Mouse (Mus musculus) neural tube, embryonic 15.5 days (tissue): ENCODE data around the gene Cnmd. TPM values are rescaled to one million over a fixed set of nuclear protein-coding genes. Genes with fewer than 3 reads are reported as not detected.
A peak's percentile ranks its signal among the peaks of the same experiment; 100 is the strongest.

Experiments
- ATAC-seq: fragments of 200-750 bp; cut with Nextera tagmentation; 2 replicates; pipeline ENCODE4 v1.8.0; 2017; ENCODE audit warnings: mild to moderate bottlenecking, moderate TSS enrichment, moderate library complexity; ENCODE audit not compliant: low FRiP score
- H3K27ac ChIP-seq: fragments of 300-500 bp; sonication (generic); replicated peaks from 2 replicates; pipeline ENCODE4 v1.5.1; 2015; ENCODE audit warnings: mild to moderate bottlenecking, inconsistent platforms
- H3K27me3 ChIP-seq: fragments of 300-500 bp; sonication (generic); replicated peaks from 2 replicates; pipeline ENCODE4 v1.6.1; 2015; ENCODE audit warnings: inconsistent platforms
- H3K36me3 ChIP-seq: fragments of 300-500 bp; sonication (generic); 2 replicates; pipeline ENCODE4 v1.6.1; 2015; ENCODE audit warnings: inconsistent platforms
- H3K4me1 ChIP-seq: fragments of 300-500 bp; sonication (generic); 2 replicates; pipeline ENCODE4 v1.6.1; 2015; ENCODE audit warnings: inconsistent platforms
- H3K4me2 ChIP-seq: fragments of 300-500 bp; sonication (generic); 2 replicates; pipeline ENCODE4 v1.6.1; 2015; ENCODE audit warnings: inconsistent platforms, mild to moderate bottlenecking, moderate library complexity
- H3K4me3 ChIP-seq: fragments of 300-500 bp; sonication (generic); replicated peaks from 2 replicates; pipeline ENCODE4 v1.5.1; 2015; ENCODE audit warnings: mild to moderate bottlenecking, inconsistent platforms
- H3K9ac ChIP-seq: fragments of 300-500 bp; sonication (generic); replicated peaks from 2 replicates; pipeline ENCODE4 v1.6.1; 2015; ENCODE audit warnings: mild to moderate bottlenecking, inconsistent platforms
- H3K9me3 ChIP-seq: fragments of 300-500 bp; sonication (generic); replicated peaks from 2 replicates; pipeline ENCODE4 v1.6.1; 2016; ENCODE audit warnings: inconsistent platforms
- WGBS: fragments of 180-500 bp; shearing (Covaris S2); methylation state at CpG from one replicate; pipeline ENCODE4 v1.1.7; 2015; ENCODE audit warnings: mixed read lengths; 5-methylcytosine and 5-hydroxymethylcytosine counted together
- polyA plus RNA-seq: library from polyadenylated mRNA; unstranded; fragments of >200 nt; fragmentation: Nextera tagmentation; extraction: Ambion mirVana; gene quantifications from 2 replicates; pipeline ENCODE4 v1.2.1, GENCODE M21; 2015

Gene Cnmd
- polyA plus RNA-seq: 15.9 and 21.9 TPM in 2 replicates

GRCm38 (mm10) chr14:79662001-79662400 lies at the start of gene Cnmd:
Gene Cnmd, minus strand, starts transcription at chr14:79662170.
- H3K9ac ChIP-seq: no peak within 1 kb of the TSS
- H3K27ac ChIP-seq: no peak within 1 kb of the TSS; the same call in 1 of the 2 replicates
- H3K4me1 ChIP-seq: peaks cover 28% of the 10 kb centered on the region
- H3K4me2 ChIP-seq: peak within 1 kb of the TSS; percentile 55
- no peak for ATAC-seq
- 63% methylated on average over 4 of the region's 4 CpGs for whole genome bisulfite sequencing
- H3K4me3 ChIP-seq: peak within 1 kb of the TSS; percentile 23
- H3K36me3 ChIP-seq: no peaks in the 10 kb centered on the region
- no peaks in the 10 kb centered on the region for H3K9me3 ChIP-seq
- no peaks in the 10 kb centered on the region for H3K27me3 ChIP-seq

DNA sequence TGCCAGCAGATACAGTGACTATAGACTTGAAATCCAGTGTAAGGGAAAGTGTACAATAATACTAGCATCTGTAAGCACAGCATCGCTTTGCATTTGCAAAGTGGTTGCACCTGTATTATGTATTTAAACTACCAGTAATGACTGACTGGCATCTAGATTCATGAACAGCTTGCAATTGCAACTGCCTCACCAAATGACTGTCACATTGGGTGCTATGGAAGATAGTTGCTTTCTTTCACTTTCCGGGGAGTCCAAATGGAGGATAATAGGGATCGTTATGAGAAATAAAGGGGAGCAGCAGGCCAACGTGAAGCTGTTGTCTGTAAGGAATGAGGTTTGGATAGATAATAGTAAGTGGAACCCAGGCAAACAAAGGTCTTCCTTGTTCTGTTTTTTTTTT lies 49.3 kb upstream of the Cnmd start:
- H3K4me1 ChIP-seq: no peaks in the 10 kb centered on the region
- no peaks in the 10 kb centered on the region for H3K27me3 ChIP-seq
- no peak overlapping the region for H3K4me2 ChIP-seq
- no peak overlapping the region for H3K4me3 ChIP-seq
- no peak overlapping the region for H3K9ac ChIP-seq
- WGBS: 51% methylated on average over 4 of the region's 4 CpGs
- ATAC-seq: no peak
- no peak overlapping the region for H3K27ac ChIP-seq
- H3K36me3 ChIP-seq: no peaks in the 10 kb centered on the region
- no peaks in the 10 kb centered on the region for H3K9me3 ChIP-seq

- Histone ChIP-seq H3K9ac (no peak overlapping the region), H3K4me3 (no peak overlapping the region), H3K9me3 (no peaks in the 10 kb centered on the region), H3K4me2 (no peak overlapping the region), H3K36me3 (no peaks in the 10 kb centered on the region), H3K27ac (no peak overlapping the region; the same call in 1 of the 2 replicates), H3K4me1 (peaks cover 14% of the 10 kb centered on the region), H3K27me3 (no peaks in the 10 kb centered on the region)
- no peak for ATAC-seq
- 85% methylated on average over 22 of the region's 22 CpGs for WGBS
Measured at GRCm38 (mm10) chr14:79703523-79704172, 41.7 kb upstream of the Cnmd start.

GRCm38 (mm10) chr14:79701606-79702005 lies 39.6 kb upstream of the Cnmd start:
- no peak overlapping the region for H3K4me2 ChIP-seq
- no peak overlapping the region for H3K4me3 ChIP-seq
- peaks cover 14% of the 10 kb centered on the region for H3K4me1 ChIP-seq
- H3K9me3 ChIP-seq: no peaks in the 10 kb centered on the region
- H3K36me3 ChIP-seq: no peaks in the 10 kb centered on the region
- no peak overlapping the region for H3K27ac ChIP-seq
- H3K27me3 ChIP-seq: no peaks in the 10 kb centered on the region
- ATAC-seq: no peak
- H3K9ac ChIP-seq: no peak overlapping the region
- WGBS: 26% methylated on average over 5 of the region's 5 CpGs

- Histone ChIP-seq H3K4me1 (peaks cover 14% of the 10 kb centered on the region), H3K4me2 (no peak overlapping the region), H3K4me3 (no peak overlapping the region), H3K9ac (no peak overlapping the region), H3K27ac (no peak overlapping the region), H3K36me3 (no peaks in the 10 kb centered on the region), H3K9me3 (no peaks in the 10 kb centered on the region), H3K27me3 (no peaks in the 10 kb centered on the region)
- 14% methylated on average over 7 of the region's 7 CpGs for WGBS
- ATAC-seq: 0 out of 2 replicates have a peak, but pooled peaks have one; percentile 19
Measured at GRCm38 (mm10) chr14:79701054-79701453, 39.1 kb upstream of the Cnmd start.

GRCm38 (mm10) chr14:79699381-79699780 lies 37.4 kb upstream of the Cnmd start:
- Histone ChIP-seq H3K36me3 (no peaks in the 10 kb centered on the region), H3K4me2 (no peak overlapping the region), H3K4me1 (peaks cover 14% of the 10 kb centered on the region), H3K27me3 (no peaks in the 10 kb centered on the region), H3K27ac (no peak overlapping the region), H3K9me3 (no peaks in the 10 kb centered on the region), H3K9ac (no peak overlapping the region), H3K4me3 (no peak overlapping the region)
- WGBS: 54% methylated on average over 6 of the region's 6 CpGs
- no peak for ATAC-seq

- no peak overlapping the region for H3K9ac ChIP-seq
- no peaks in the 10 kb centered on the region for H3K27me3 ChIP-seq
- WGBS: 89% methylated on average over 7 of the region's 7 CpGs
- no peak overlapping the region for H3K27ac ChIP-seq
- no peaks in the 10 kb centered on the region for H3K36me3 ChIP-seq
- ATAC-seq: no peak
- H3K4me1 ChIP-seq: no peaks in the 10 kb centered on the region
- H3K4me2 ChIP-seq: no peak overlapping the region
- no peak overlapping the region for H3K4me3 ChIP-seq
- H3K9me3 ChIP-seq: no peaks in the 10 kb centered on the region
Measured at GRCm38 (mm10) chr14:79690068-79690844, 28.3 kb upstream of the Cnmd start.

GRCm38 (mm10) chr14:79680652-79681051 lies 18.7 kb upstream of the Cnmd start:
- Histone ChIP-seq H3K27ac (no peak overlapping the region), H3K4me1 (peaks cover 11% of the 10 kb centered on the region), H3K9ac (no peak overlapping the region), H3K9me3 (no peaks in the 10 kb centered on the region), H3K36me3 (no peaks in the 10 kb centered on the region), H3K4me3 (no peak overlapping the region), H3K27me3 (no peaks in the 10 kb centered on the region; the same call in 1 of the 2 replicates), H3K4me2 (no peak overlapping the region)
- 53% methylated on average over 5 of the region's 5 CpGs for WGBS
- ATAC-seq: no peak

- Histone ChIP-seq H3K9ac (no peak overlapping the region), H3K36me3 (no peaks in the 10 kb centered on the region), H3K27ac (no peak overlapping the region), H3K4me3 (no peak overlapping the region), H3K4me1 (peaks cover 19% of the 10 kb centered on the region), H3K9me3 (no peaks in the 10 kb centered on the region), H3K27me3 (no peaks in the 10 kb centered on the region; the same call in 1 of the 2 replicates), H3K4me2 (no peak overlapping the region)
- no peak for ATAC-seq
- 53% methylated on average over 14 of the region's 14 CpGs for WGBS
Measured at GRCm38 (mm10) chr14:79677891-79678687, 16.1 kb upstream of the Cnmd start.

DNA sequence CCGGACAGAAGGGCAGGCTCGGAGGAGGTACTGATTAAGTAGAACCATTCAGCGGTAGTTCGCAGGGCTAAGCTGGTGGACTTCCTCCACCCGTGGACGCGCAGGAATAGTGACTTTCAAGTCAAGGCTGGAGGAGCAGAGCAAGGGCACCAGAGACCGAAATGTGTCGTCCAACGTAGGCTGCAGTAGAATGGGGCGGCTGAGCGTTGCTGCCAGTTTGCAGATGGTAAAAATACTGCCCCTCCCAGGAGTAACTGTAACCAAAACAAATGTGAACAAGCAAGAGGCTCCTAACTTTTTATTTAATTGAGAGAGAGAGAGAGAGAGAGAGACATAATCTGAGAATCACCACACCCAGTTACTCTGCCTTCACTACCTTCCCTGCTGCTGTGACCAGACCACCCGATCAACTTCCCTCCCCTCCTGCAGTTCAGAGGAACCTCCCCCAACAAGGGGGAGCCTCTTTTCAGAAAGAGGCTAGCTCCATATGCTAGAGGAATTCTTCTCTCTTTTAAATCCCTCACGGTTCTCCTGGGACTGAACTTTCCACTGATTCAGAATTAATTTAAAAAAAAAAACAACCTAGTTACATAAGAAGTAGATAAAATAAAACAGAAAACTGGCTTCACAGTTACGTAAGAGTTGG lies 15.3 kb upstream of the Cnmd start:
- Histone ChIP-seq H3K4me3 (no peak overlapping the region), H3K9me3 (no peaks in the 10 kb centered on the region), H3K4me2 (no peak overlapping the region), H3K4me1 (peaks cover 26% of the 10 kb centered on the region), H3K27me3 (no peaks in the 10 kb centered on the region; the same call in 1 of the 2 replicates), H3K36me3 (no peaks in the 10 kb centered on the region), H3K9ac (no peak overlapping the region), H3K27ac (no peak overlapping the region)
- no peak for ATAC-seq
- 53% methylated on average over 15 of the region's 15 CpGs for WGBS
